Mouse (Mus musculus): ENCODE data around the gene Paqr5.

Gene Paqr5

DNA sequence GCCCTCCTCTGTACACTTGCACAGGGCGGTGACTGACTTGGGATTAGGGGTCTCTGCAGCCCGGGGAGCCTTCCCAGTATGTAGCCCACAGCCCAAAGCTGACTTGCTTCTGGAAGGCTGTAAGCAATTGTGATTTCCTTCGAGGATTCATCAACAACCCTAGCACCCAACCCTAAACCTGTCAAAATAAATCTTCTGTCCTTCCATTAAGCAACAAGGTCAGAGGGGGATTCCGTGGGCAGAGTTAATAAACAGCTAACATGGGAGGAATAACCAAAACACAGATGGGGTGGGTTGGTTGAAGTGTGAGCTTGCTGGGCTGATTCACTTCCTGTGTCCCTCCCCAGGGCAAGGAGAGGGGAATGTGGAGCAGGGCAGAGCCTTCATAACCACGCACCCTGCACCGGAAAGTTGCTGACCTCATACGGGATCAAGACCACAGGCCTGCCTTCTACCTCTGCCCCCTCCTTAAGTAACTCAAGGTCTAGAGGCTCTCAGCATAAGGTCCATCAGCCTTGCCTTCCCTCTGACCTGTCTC lies 5.0 kb downstream of the Paqr5 start:
- ChIA-PET POLR2A (interaction anchor here in 2 of 4 experiments (0.6 to 0.8 kb wide), 2 partner anchors 17 to 29 kb away, joined by 3 to 4 read pairs; no protein-coding TSS in a partner anchor), CTCF (interaction anchor here in 1 of 4 experiments (1.5 kb wide), 1 partner anchor 19 kb away, joined by 3 read pairs; no protein-coding TSS in a partner anchor)

DNA sequence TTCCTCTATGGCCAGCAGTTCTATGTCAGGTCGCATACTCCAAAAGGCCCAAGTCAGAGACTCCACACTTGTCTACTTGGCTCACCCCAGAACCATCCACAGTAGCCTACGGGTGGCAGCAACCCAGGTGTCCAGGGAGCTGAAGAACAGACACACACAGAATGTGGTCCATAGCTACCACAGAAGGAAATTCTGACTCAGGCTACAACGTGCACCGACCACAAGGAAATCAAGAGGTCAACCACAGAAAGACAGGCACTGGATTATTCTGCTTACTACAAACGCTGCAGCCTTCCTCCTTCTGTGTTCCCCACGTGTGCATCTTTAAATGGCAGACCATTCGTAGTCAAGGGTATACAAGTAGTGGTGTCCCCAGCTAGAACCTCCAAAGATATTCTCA lies 6.4 kb downstream of the Paqr5 start:
- ChIA-PET CTCF (interaction anchor here in 2 of 4 experiments (0.6 to 1.5 kb wide), 2 partner anchors 20 to 35 kb away, joined by 3 read pairs; no protein-coding TSS in a partner anchor), POLR2A (no interaction called here)

DNA sequence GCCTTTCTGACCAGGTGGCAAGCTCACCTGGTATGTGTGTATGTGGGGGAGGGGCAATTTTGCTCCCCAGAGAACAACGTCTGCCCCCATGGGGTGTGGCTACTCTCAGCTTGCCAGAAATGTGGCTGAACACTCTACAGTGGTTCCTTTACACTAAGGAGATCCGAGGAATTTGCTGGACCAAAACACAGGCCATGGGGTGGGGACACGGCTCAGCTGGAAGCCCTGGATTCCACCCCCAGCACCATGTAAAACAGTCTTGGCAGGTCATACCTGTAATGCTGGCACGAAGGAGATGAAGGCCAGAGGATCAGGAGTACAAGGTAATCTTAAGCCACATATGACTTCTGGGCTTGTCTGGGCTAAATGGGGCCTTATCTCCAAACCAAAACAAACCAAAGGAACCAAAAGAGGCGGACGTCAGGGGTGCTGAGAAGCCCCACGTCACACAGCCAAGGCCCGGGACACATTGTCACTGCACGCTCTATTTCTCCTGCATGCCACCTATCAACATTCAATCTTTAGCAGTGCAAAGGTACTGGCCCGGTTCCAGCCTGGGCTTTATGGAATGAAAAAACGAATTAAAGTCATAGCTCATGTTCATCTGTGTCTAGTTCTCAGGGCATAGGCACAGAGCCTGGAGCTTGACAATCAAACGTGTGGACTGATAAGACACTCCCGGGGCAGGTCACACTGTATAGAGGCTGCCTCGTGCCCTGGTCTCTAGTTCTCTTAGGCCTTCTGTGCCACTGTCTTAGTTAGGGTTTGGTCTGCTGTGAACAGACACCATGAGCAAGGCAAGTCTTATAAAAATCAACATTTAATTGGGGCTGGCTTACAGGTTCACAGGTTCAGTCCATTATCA lies 8.2 kb downstream of the Paqr5 start:
- POLR2A ChIA-PET: interaction anchor here in 3 of 4 experiments (0.7 to 1.7 kb wide), 6 partner anchors 8 to 104 kb away, joined by 3 to 7 read pairs (median 3); partner anchors contain the start of genes Paqr5 (in 2 of the 3), Glce (in 1 of the 3) and Rplp1 (in 1 of the 3)
- CTCF ChIA-PET: interaction anchor here in 1 of 4 experiments (0.7 kb wide), 1 partner anchor 17 kb away, joined by 3 read pairs; no protein-coding TSS in a partner anchor

DNA sequence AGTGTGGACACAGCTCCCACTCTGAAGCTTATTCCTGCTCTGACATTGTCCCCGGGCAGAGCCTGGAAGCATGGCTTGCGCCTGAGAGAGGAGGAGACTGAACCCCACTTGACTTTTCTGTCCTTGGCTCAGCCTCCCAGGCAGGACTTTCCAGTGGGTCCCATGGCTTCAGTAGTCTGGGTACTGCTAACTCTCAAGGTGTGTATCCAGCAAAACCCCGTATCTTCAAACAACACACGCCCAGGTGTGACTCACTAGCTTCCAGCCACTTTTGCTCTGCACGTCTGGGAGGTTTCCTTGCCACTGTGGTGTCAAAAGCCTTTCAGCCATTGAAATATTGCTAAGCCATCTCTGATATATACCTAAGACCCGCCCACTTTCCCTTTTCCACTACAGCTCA lies 9.3 kb downstream of the Paqr5 start:
- CTCF ChIA-PET: interaction anchor here in 2 of 4 experiments (0.7 to 1.7 kb wide), 3 partner anchors 11 to 290 kb away, joined by 3 to 5 read pairs (median 5); no protein-coding TSS in a partner anchor
- POLR2A ChIA-PET: interaction anchor here in 3 of 4 experiments (1.0 to 1.7 kb wide), 3 partner anchors 9 to 106 kb away, joined by 3 to 7 read pairs (median 3); partner anchors contain the start of genes Glce (in 1 of the 3) and Paqr5 (in 1 of the 3)

DNA sequence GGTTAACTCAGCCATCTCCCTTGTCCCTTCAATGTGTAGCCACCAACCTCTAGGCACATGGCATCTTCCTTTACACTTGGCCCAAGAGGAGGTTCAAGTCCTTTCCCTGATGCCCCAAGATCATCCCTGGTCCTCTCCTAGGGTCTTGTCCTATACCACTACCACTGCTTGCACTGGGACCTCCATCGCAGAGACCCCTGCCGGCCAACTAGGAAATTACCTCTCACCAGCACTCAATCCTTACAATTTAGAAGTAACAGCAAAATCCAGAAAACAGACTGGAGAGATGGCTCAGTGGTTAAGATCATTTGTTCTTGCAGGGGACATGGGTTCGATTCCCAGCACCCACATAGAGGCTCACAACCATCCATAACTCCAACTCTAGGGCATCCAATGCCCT lies 11.2 kb downstream of the Paqr5 start:
- CTCF ChIA-PET: interaction anchor here in 1 of 4 experiments (0.6 kb wide), 2 partner anchors 44 to 69 kb away, joined by 3 read pairs; no protein-coding TSS in a partner anchor
- POLR2A ChIA-PET: no interaction called here

DNA sequence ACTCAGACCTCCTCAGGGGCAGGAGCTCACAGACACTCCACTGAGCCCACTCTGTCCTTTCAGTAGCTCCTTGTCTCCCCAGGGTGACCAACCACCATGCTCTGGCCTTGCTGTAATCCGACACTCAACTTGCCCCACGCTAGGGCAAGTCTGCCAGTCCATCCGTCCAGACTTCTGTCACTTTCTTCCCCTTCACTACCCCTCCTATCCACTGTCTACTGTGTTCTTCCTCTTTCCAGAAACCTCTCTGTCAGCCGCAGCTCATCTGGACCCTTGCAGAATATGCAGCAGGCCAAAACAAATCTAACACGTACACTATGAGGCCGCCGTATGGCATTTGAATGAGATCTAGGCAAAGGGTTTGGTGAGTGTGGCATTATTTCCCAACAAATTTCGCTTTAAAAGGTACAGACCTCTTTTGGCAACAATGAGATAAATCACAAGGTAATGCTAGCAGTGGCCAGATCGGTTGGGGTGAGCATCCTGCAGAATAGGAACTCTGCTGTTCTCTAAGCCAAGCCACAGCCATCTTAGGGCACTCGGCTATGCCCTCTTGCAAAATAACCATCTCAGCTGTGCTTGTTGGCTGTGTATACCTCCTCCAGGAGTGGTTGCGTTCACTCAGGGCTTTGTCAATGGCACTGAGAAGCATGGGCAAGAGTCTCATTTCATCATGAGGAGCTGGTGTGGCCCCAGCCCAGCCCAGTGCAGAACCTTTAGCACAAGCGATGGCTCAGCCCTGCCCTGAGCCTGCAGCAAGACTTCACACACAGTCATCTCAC lies 13.1 kb downstream of the Paqr5 start:
- ChIA-PET CTCF (interaction anchor here in 1 of 4 experiments (0.6 kb wide), 1 partner anchor 193 kb away, joined by 3 read pairs; no protein-coding TSS in a partner anchor), POLR2A (interaction anchor here in 2 of 4 experiments (1.1 kb wide), 2 partner anchors 27 to 66 kb away, joined by 3 read pairs; no protein-coding TSS in a partner anchor)

DNA sequence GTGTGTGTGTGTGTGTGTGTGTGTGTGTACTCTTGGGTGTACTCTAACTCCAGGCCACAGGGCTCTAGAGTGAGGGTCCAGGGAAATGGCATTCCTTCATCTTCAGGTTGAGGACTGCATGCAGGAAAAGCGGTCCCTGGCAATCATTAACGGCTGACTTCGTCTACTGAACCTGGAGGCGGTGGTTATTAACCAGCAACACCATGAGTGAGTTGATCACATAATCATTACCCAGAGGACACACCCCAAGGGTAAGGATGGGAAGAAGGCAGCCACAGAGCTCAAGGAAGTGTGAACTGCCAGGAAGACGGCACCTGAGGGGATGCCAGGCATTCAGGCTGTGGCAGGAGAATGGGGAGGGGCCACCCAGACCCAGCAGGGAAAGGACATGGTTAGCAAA lies 18.3 kb downstream of the Paqr5 start:
- ChIA-PET CTCF (interaction anchor here in 3 of 4 experiments (1.2 to 2.2 kb wide), 3 partner anchors 23 to 32 kb away, joined by 3 to 7 read pairs (median 4); no protein-coding TSS in a partner anchor), POLR2A (interaction anchor here in 1 of 4 experiments (1.6 kb wide), 1 partner anchor 17 kb away, joined by 4 read pairs; no protein-coding TSS in a partner anchor)

DNA sequence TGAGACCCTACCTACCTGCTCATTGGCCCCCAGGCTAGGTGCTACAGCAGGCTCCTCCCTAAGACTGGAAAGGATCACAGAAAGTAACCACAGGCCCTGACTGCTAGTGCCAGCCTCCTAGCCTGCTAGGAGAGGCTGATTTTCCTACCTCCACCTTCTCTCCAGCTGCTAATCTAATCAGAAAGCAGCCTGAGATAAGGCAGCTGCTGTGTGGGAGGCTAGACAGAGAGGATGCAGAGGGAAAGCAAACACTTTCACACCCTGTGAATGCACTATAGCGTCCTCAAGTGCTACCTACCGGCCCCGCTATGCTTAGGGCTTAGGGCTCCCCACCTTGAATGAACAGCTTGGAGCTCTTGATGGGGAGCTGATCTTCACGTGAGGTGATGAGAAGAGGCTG lies 19.6 kb downstream of the Paqr5 start:
- CTCF ChIA-PET: interaction anchor here in 2 of 4 experiments (0.6 to 0.8 kb wide), 2 partner anchors 258 to 408 kb away, joined by 3 read pairs; no protein-coding TSS in a partner anchor
- POLR2A ChIA-PET: interaction anchor here in 2 of 4 experiments (0.6 to 1.6 kb wide), 3 partner anchors 16 to 116 kb away, joined by 3 to 4 read pairs (median 4); no protein-coding TSS in a partner anchor

DNA sequence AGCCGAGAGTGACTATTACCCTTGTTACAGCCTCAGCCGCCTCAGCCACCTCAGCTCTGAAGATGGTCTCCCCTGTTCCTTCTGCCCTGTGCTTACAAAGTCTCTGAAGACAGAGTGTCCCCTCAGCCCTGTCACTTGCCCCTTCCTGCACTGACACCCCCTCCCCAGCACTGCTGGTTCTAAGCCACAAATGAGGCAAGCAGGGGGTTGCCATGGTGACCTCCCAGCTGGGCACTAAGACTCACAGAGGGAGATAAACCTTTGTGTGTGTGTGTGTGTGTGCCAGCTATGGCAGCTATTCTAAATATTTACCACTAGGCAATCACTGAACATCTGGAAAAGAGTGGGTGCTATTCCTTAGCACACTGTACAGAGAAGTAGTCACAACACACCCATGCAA lies 23.0 kb downstream of the Paqr5 start:
- ChIA-PET POLR2A (interaction anchor here in 1 of 4 experiments (0.5 kb wide), 1 partner anchor 412 kb away, joined by 11 read pairs; no protein-coding TSS in a partner anchor), CTCF (interaction anchor here in 2 of 4 experiments (1.0 to 1.1 kb wide), 2 partner anchors 18 to 20 kb away, joined by 4 read pairs; no protein-coding TSS in a partner anchor)

DNA sequence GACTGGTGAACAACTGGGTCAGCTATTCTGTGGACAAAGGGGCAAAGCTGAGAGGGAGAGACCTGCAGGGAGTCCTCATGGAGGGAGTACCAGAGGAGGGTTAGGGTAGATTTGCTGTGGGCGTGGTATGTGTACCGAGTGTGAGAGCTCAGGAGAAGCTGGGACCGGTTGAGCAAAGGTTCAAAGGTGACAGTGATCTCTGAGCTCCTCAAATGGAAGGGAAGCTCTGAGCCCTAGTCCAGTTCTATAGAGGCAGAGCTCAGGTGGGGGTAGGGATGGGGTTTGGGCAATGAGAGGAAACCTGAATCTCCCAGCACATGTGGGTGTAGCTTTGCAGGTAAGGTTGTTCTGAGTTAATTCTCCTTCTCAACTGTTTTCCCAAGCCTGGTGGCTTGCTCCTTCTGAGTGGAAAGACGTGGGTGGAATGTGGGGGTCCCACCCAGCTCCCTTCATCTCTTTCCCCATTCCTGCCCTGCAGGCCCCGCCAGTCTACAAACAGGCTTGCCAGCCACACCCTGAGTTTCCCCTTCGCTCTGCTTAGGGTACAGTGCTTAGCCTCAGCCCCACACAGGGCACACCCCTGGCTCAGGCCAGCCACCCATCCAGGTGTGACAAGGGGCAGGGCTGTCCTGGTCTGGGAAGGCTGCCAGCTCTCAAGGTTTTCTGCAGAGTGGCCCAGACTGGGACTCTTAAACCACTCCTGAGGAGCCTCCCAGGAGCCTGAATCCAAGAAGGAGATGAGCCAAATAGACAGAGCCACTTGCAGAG lies 26.8 kb downstream of the Paqr5 start:
- ChIA-PET CTCF (interaction anchor here in 3 of 4 experiments (0.6 to 2.0 kb wide), 8 partner anchors 14 to 550 kb away, joined by 3 to 8 read pairs (median 4); no protein-coding TSS in a partner anchor), POLR2A (interaction anchor here in 3 of 4 experiments (0.6 to 3.6 kb wide), 10 partner anchors 10 to 250 kb away, joined by 3 to 11 read pairs (median 4); partner anchors contain the start of genes Glce (in 2 of the 3) and Rplp1 (in 1 of the 3))

DNA sequence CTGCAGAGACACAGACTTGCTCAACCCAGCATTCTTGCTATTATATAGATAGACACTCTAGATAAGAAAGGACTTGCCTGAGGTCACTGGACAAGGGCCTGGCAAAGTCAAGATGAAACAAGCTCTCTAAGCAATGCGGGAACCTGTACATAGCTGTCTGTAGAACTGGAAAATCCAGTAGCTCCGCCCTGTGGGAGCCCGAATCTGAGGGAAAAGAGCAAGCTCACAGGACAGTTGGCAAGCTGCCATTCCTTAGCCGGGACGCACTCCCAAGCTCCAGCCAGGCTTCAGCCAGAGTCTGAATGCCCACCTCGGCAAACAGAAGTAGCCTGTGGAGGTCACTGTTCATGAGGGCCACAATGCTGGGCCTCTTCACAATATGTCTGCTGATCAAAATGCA lies 28.8 kb downstream of the Paqr5 start:
- ChIA-PET POLR2A (interaction anchor here in 1 of 4 experiments (1.6 kb wide), 1 partner anchor 125 kb away, joined by 4 read pairs; the partner anchor contains the start of gene Glce), CTCF (interaction anchor here in 2 of 4 experiments (0.8 to 1.2 kb wide), 3 partner anchors 13 to 53 kb away, joined by 3 to 5 read pairs (median 4); no protein-coding TSS in a partner anchor)

DNA sequence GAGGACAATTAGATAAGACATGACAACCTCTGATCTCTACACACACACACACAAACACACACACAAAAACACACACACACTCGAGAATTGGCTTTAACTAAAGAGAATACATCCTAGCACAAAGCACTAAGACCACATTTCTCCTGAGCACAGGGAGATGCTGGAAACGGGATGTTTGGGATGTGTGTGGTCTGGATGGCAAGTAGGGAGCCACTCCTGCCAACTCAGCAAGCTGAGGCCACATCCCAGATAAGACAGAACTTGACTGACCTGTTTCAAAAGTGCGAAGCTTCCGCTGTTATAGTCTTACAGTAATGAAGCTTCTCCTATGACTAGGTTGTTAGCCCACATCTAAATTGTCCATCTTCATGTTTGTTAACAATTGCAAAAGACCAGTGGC lies 35.5 kb downstream of the Paqr5 start:
- POLR2A ChIA-PET: interaction anchor here in 3 of 4 experiments (0.6 to 1.4 kb wide), 4 partner anchors 16 to 262 kb away, joined by 3 to 4 read pairs (median 3); partner anchors contain the start of gene Glce (in 1 of the 3)
- CTCF ChIA-PET: interaction anchor here in 1 of 4 experiments (0.6 kb wide), 1 partner anchor 509 kb away, joined by 6 read pairs; no protein-coding TSS in a partner anchor

DNA sequence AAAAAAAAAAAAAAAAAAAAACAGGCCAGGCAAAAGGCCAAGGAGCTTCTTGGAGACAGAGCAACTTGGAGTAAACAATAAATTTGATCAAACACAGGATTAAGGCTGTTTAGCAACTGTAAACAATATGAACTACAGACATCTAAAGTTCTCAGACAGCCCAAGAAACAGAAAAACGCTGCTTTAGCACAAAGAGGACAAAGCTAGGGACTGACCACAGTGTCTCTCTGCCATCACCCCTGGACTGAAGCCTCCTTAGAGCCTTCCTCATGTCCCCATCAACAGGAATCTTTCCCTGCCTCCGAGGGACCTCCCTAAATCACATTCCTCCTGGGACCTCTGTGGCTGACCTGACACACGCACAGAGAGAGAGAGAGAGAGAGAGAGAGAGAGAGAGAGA lies 35.9 kb downstream of the Paqr5 start:
- ChIA-PET POLR2A (interaction anchor here (0.6 to 1.4 kb wide), 7 partner anchors 9 to 262 kb away, joined by 3 to 4 read pairs (median 3); partner anchors contain the start of gene Glce (in 1 of the 4)), CTCF (interaction anchor here in 2 of 4 experiments (0.6 kb wide), 2 partner anchors 63 to 509 kb away, joined by 3 to 6 read pairs; no protein-coding TSS in a partner anchor)

DNA sequence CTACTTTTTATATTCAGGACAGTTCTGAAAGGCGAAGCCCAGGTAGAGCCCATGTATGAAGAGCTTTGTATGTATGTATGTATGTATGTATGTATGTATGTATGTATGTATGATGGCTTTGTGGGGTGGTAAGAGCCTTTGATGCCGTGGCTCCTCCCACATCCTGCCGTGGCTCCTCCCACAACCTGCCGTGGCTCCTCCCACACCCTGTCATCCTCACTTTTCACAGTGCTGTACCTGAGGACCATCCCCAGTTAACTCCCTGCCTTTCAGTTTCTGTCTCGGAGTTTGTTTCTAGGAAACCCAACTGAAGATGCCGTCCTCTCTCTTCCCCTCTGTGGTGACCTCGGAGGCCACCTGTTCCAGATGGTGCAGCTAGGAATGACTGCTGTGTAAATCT lies 40.6 kb downstream of the Paqr5 start:
- CTCF ChIA-PET: interaction anchor here in 3 of 4 experiments (1.0 to 2.7 kb wide), 11 partner anchors 14 to 260 kb away, joined by 3 to 20 read pairs (median 8); no protein-coding TSS in a partner anchor
- POLR2A ChIA-PET: interaction anchor here in 2 of 4 experiments (0.7 to 5.1 kb wide), 7 partner anchors 14 to 550 kb away, joined by 3 to 32 read pairs (median 3); partner anchors contain the start of gene Rplp1 (in 1 of the 2)

DNA sequence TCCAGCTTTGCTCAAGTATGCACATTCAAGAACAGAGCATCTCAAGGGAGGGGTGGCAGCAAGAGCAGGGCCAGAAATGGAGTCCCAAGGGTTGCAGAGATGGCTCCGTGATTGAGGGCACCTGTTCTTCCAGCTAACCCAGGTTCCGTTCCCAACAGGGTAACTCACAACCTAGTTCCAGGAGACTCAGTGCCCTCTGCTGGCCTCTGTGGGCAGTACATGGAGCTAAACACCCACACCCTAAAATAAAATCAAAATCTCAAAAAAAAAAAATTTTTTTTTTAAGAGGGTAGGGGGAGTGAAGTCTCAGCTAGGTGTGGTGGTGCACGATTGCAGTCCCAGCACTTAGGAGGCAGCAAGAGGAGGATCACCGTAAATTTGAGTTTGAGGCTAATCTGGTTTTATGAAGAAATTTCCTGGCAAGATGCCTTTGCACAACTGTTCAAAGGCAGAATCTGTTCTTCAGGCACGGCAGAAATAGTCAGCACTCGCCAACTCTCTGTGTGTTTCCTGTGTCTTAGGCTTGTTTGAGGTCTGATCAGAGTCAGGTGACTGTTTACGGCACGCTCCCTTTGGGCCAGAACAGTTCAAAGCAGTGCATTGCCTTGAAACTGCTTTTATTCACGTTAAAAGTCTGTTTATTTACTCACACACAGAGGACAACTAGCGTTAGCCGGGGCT lies 41.3 kb downstream of the Paqr5 start:
- CTCF ChIA-PET: interaction anchor here (0.5 to 2.7 kb wide), 48 partner anchors 9 to 1566 kb away, joined by 3 to 20 read pairs (median 4); partner anchors contain the start of genes Anp32a (in 1 of the 4), Kif23 (in 1 of the 4) and Rplp1 (in 1 of the 4)
- POLR2A ChIA-PET: interaction anchor here in 3 of 4 experiments (0.6 to 5.1 kb wide), 22 partner anchors 12 to 551 kb away, joined by 3 to 32 read pairs (median 3); partner anchors contain the start of genes Glce (in 3 of the 3), Rplp1 (in 2 of the 3) and Kif23 (in 1 of the 3)
